Mouse (Mus musculus): ENCODE data around the gene Sesn2.

DNA sequence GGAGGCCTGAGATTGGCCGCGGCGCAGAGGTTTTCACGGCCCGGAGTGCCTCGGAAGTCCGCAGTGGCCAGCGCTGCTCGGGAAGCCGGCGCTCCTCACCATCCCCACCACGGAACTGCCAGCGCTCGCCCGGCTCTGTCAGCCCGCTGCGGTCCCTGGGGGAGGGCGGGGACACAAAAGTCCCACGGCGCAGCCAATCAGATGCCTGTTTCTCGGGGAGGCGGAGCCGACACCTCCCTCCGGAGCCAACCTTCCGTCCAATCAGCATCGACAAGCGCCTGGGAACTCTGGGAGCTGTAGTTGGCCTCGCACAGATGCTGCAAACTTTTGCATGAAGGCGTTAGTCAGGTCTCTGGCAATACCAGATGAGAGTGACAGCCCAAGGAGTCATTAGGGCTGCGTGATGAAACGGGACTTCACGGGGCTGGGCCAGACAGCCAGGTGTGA is at the start of gene Sesn2:
- TF ChIP-seq CTCF (IDR thresholded peaks at IDR 0.05; ENCODE audit: low read depth) (no peak), EP300 (IDR thresholded peaks at IDR 0.05; ENCODE audit: low read depth) (no peak; the same call in 1 of the 2 replicates)

Measured in liver, postnatal 0 days (tissue).